Mouse (Mus musculus) embryonic stem cell, embryonic (primary cell): Measurements from ENCODE around the gene Clta.

Source experiments
- CTCF ChIA-PET, 4 experiments: fragments of 300-600 bp in 2 of 4; fragments of 350-600 bp in 2 of 4; sonication (Branson Sonifier 250); formaldehyde crosslinking; loops; one replicate each; lab custom pipeline; 2022; ENCODE audit warnings: inconsistent platforms in 2 of 4; lab: Charles Lee
- POLR2A ChIA-PET, 4 experiments: fragments of 300-600 bp in 2 of 4; fragments of 350-600 bp in 2 of 4; sonication (Branson Sonifier 250); formaldehyde crosslinking; loops; one replicate each; lab custom pipeline; 2022; ENCODE audit warnings: antibody characterized with exemption in 4 of 4, inconsistent platforms in 1 of 4; lab: Charles Lee

The Clta gene

GRCm38 (mm10) chr4:44003622-44004021, 630 bp upstream of the Clta start:
- ChIA-PET POLR2A (interaction anchor here in 3 of 4 experiments (0.6 to 3.7 kb wide), 12 partner anchors 9 to 240 kb away, joined by 3 to 36 read pairs (median 6); partner anchors contain the start of gene Ccin (in 1 of the 3)), CTCF (interaction anchor here (0.6 to 1.6 kb wide), 5 partner anchors 9 to 78 kb away, joined by 3 to 7 read pairs (median 3); no protein-coding TSS in a partner anchor)

- ChIA-PET POLR2A (interaction anchor here in 3 of 4 experiments (0.6 to 3.7 kb wide), 31 partner anchors 8 to 208 kb away, joined by 3 to 36 read pairs (median 4); partner anchors contain the start of genes Ccin (in 1 of the 3) and Glipr2 (in 1 of the 3)), CTCF (interaction anchor here in 1 of 4 experiments (1.1 to 1.6 kb wide), 2 partner anchors 22 to 79 kb away, joined by 3 to 7 read pairs; no protein-coding TSS in a partner anchor)
Measured at GRCm38 (mm10) chr4:44004623-44005409, 564 bp downstream of the Clta start.

- ChIA-PET POLR2A (interaction anchor here in 2 of 4 experiments (0.5 to 1.0 kb wide), 3 partner anchors 12 to 1096 kb away, joined by 4 to 5 read pairs (median 4); no protein-coding TSS in a partner anchor), CTCF (interaction anchor here in 2 of 4 experiments (0.7 to 1.9 kb wide), 2 partner anchors 63 to 85 kb away, joined by 3 to 4 read pairs; no protein-coding TSS in a partner anchor)
Measured at GRCm38 (mm10) chr4:44010176-44010575, 5.9 kb downstream of the Clta start.

- CTCF ChIA-PET, result interaction anchor here in 3 of 4 experiments (0.7 to 1.9 kb wide), 5 partner anchors 62 to 290 kb away, joined by 3 to 5 read pairs (median 3); no protein-coding TSS in a partner anchor
- POLR2A ChIA-PET, result interaction anchor here in 3 of 4 experiments (0.6 to 3.5 kb wide), 16 partner anchors 11 to 348 kb away, joined by 3 to 38 read pairs (median 8); partner anchors contain the start of genes Ccin (in 1 of the 3) and Glipr2 (in 1 of the 3)
Measured at GRCm38 (mm10) chr4:44010893-44011292, 6.6 kb downstream of the Clta start.

- ChIA-PET CTCF (interaction anchor here (0.5 to 1.9 kb wide), 16 partner anchors 8 to 289 kb away, joined by 3 to 8 read pairs (median 3); no protein-coding TSS in a partner anchor), POLR2A (interaction anchor here (0.6 to 3.5 kb wide), 127 partner anchors 7 to 1580 kb away, joined by 3 to 38 read pairs (median 4); partner anchors contain the start of genes Clta (in 3 of the 4), Creb3 (in 2 of the 4), Glipr2 (in 2 of the 4) and Tln1 (in 2 of the 4))
Measured at GRCm38 (mm10) chr4:44011799-44012198, 7.5 kb downstream of the Clta start.

- ChIA-PET POLR2A (interaction anchor here (0.6 to 3.5 kb wide), 132 partner anchors 8 to 1579 kb away, joined by 3 to 38 read pairs (median 4); partner anchors contain the start of genes Clta (in 3 of the 4), Creb3 (in 2 of the 4), Glipr2 (in 2 of the 4) and Tln1 (in 2 of the 4)), CTCF (interaction anchor here in 3 of 4 experiments (0.6 to 1.6 kb wide), 10 partner anchors 9 to 252 kb away, joined by 3 to 6 read pairs (median 3); no protein-coding TSS in a partner anchor)
Measured at GRCm38 (mm10) chr4:44012376-44013367, 8.4 kb downstream of the Clta start.

- ChIA-PET CTCF (no interaction called here), POLR2A (interaction anchor here (0.5 to 3.5 kb wide), 36 partner anchors 9 to 224 kb away, joined by 3 to 38 read pairs (median 4); partner anchors contain the start of gene Clta (in 2 of the 4))
Measured at GRCm38 (mm10) chr4:44013391-44014070, 9.3 kb downstream of the Clta start.

- CTCF ChIA-PET, result no interaction called here
Measured at GRCm38 (mm10) chr4:44016071-44016470, 11.8 kb downstream of the Clta start.

GRCm38 (mm10) chr4:44016791-44017190, 12.5 kb downstream of the Clta start:
- ChIA-PET CTCF (interaction anchor here in 1 of 4 experiments (0.6 kb wide), 1 partner anchor 452 kb away, joined by 3 read pairs; no protein-coding TSS in a partner anchor), POLR2A (interaction anchor here in 2 of 4 experiments (0.7 to 2.2 kb wide), 7 partner anchors 10 to 84 kb away, joined by 3 to 6 read pairs (median 4); no protein-coding TSS in a partner anchor)

More at GRCm38 (mm10) chr4:44016071-44016470, 11.8 kb downstream of the Clta start:
- POLR2A ChIA-PET, result interaction anchor here in 2 of 4 experiments (1.0 to 3.0 kb wide), 8 partner anchors 10 to 152 kb away, joined by 3 to 16 read pairs (median 4); no protein-coding TSS in a partner anchor

- CTCF ChIA-PET, result no interaction called here
- POLR2A ChIA-PET, result interaction anchor here (0.7 to 6.6 kb wide), 11 partner anchors 9 to 40 kb away, joined by 3 to 38 read pairs (median 6); no protein-coding TSS in a partner anchor
Measured at GRCm38 (mm10) chr4:44022323-44022722, 18.1 kb downstream of the Clta start.

GRCm38 (mm10) chr4:44022766-44023165, 18.5 kb downstream of the Clta start:
- POLR2A ChIA-PET, result interaction anchor here (0.7 to 6.6 kb wide), 12 partner anchors 9 to 1547 kb away, joined by 3 to 38 read pairs (median 5); no protein-coding TSS in a partner anchor
- CTCF ChIA-PET, result no interaction called here

GRCm38 (mm10) chr4:44023681-44024080, 19.4 kb downstream of the Clta start:
- POLR2A ChIA-PET, result interaction anchor here in 3 of 4 experiments (0.6 to 6.6 kb wide), 8 partner anchors 9 to 12 kb away, joined by 3 to 38 read pairs (median 8); no protein-coding TSS in a partner anchor
- CTCF ChIA-PET, result interaction anchor here in 1 of 4 experiments (1.0 kb wide), 1 partner anchor 17 kb away, joined by 3 read pairs; no protein-coding TSS in a partner anchor

GRCm38 (mm10) chr4:44024241-44024640, 20.0 kb downstream of the Clta start:
- CTCF ChIA-PET, result interaction anchor here in 1 of 4 experiments (1.0 kb wide), 1 partner anchor 16 kb away, joined by 3 read pairs; no protein-coding TSS in a partner anchor

GRCm38 (mm10) chr4:44025570-44025969, 21.3 kb downstream of the Clta start:
- POLR2A ChIA-PET, result interaction anchor here in 3 of 4 experiments (0.5 to 5.7 kb wide), 9 partner anchors 8 to 197 kb away, joined by 3 to 35 read pairs (median 4); no protein-coding TSS in a partner anchor

More at GRCm38 (mm10) chr4:44024241-44024640, 20.0 kb downstream of the Clta start:
- POLR2A ChIA-PET, result interaction anchor here in 2 of 4 experiments (0.6 to 6.6 kb wide), 5 partner anchors 9 to 12 kb away, joined by 3 to 38 read pairs (median 32); no protein-coding TSS in a partner anchor

GRCm38 (mm10) chr4:44028303-44029135, 24.3 kb downstream of the Clta start:
- ChIA-PET CTCF (interaction anchor here in 1 of 4 experiments (0.8 kb wide), 1 partner anchor 103 kb away, joined by 3 read pairs; no protein-coding TSS in a partner anchor), POLR2A (interaction anchor here (0.6 to 3.0 kb wide), 13 partner anchors 9 to 258 kb away, joined by 3 to 17 read pairs (median 4); no protein-coding TSS in a partner anchor)

More at GRCm38 (mm10) chr4:44025570-44025969, 21.3 kb downstream of the Clta start:
- CTCF ChIA-PET, result interaction anchor here in 2 of 4 experiments (0.9 to 1.2 kb wide), 3 partner anchors 94 to 147 kb away, joined by 3 to 4 read pairs (median 3); no protein-coding TSS in a partner anchor
